Mouse (Mus musculus): ENCODE results near the gene Prrc2b.

- TF ChIP-seq CTCF (IDR thresholded peaks at IDR 0.05; ENCODE audit: low read depth, low read length) (no peak), POLR2A (IDR thresholded peaks at IDR 0.05; ENCODE audit: extremely low read depth, insufficient read depth, low read length) (no peak)
Measured at GRCm38 (mm10) chr2:32154334-32154997, 3.6 kb downstream of the Prrc2b start.

Measured in liver, adult 2 months (tissue).